Mouse (Mus musculus) left cerebral cortex, postnatal 4 days (tissue): ENCODE data around the gene Glcci1. TPM values are rescaled to one million over a fixed set of nuclear protein-coding genes. Genes with fewer than 3 reads are reported as not detected.
"Not testable (repeated sequence)": the region's sequence is repeated elsewhere in the genome, so short reads cannot be mapped to it uniquely, and the experiment has no call there.

ENCODE experiments used
- DNase-seq: peaks from one replicate; pipeline ENCODE4 v3.0.0-alpha.2; 2022
- intact Hi-C: fragments of 180-260 bp; cut with DNase I; formaldehyde crosslinking; loops from one replicate; pipeline ENCODE4 v1.15.1; 2025
- total RNA-seq, 2 experiments: library from RNA; stranded (reverse); gene quantifications; 2 replicates each; pipeline ENCODE4 v1.2.3; 2021

The Glcci1 gene
- total RNA-seq, 2 experiments from 2014 or later: 56.5 to 57.4 TPM

GRCm38 (mm10) chr6:8541531-8541930 lies 32.1 kb downstream of the Glcci1 start:
- intact Hi-C loops: not testable (repeated sequence)

GRCm38 (mm10) chr6:8544822-8545221 lies 35.4 kb downstream of the Glcci1 start:
- DNase-seq: no peak
- intact Hi-C loops: no loop called here

More at GRCm38 (mm10) chr6:8541531-8541930, 32.1 kb downstream of the Glcci1 start:
- not testable (repeated sequence) for DNase-seq

GRCm38 (mm10) chr6:8545780-8546179 lies 36.4 kb downstream of the Glcci1 start:
- intact Hi-C loops: no loop called here

GRCm38 (mm10) chr6:8551155-8551554 lies 41.8 kb downstream of the Glcci1 start:
- intact Hi-C loops: no loop called here
- DNase-seq: no peak

More at GRCm38 (mm10) chr6:8545780-8546179, 36.4 kb downstream of the Glcci1 start:
- no peak for DNase-seq

GRCm38 (mm10) chr6:8556849-8557571 lies 47.6 kb downstream of the Glcci1 start:
- intact Hi-C loops: no loop called here
- DNase-seq: no peak

GRCm38 (mm10) chr6:8560682-8561081 lies 51.3 kb downstream of the Glcci1 start:
- intact Hi-C loops: no loop called here

GRCm38 (mm10) chr6:8582377-8582776 lies 73.0 kb downstream of the Glcci1 start:
- DNase-seq: no peak
- intact Hi-C loops: no loop called here

More at GRCm38 (mm10) chr6:8560682-8561081, 51.3 kb downstream of the Glcci1 start:
- DNase-seq: no peak

GRCm38 (mm10) chr6:8583892-8584291 lies 74.5 kb downstream of the Glcci1 start:
- DNase-seq: no peak
- intact Hi-C loops: no loop called here

GRCm38 (mm10) chr6:8591665-8592064 lies 82.3 kb downstream of the Glcci1 start:
- DNase-seq: no peak
- intact Hi-C loops: no loop called here

GRCm38 (mm10) chr6:8617369-8617768 lies 108.0 kb downstream of the Glcci1 start:
- no peak for DNase-seq
- intact Hi-C loops: no loop called here

GRCm38 (mm10) chr6:8619582-8620350 lies 110.4 kb downstream of the Glcci1 start:
- no peak for DNase-seq
- intact Hi-C loops: no loop called here

GRCm38 (mm10) chr6:8623045-8623444 lies 113.6 kb downstream of the Glcci1 start:
- intact Hi-C loops: no loop called here
- no peak for DNase-seq

- no peak for DNase-seq
- intact Hi-C loops: no loop called here
These were observed 118.8 kb downstream of the Glcci1 start for GRCm38 (mm10) chr6:8628226-8628625.

GRCm38 (mm10) chr6:8628715-8629267 lies 119.4 kb downstream of the Glcci1 start:
- intact Hi-C loops: no loop called here
- DNase-seq: no peak

- no peak for DNase-seq
- intact Hi-C loops: no loop called here
These were observed 121.1 kb downstream of the Glcci1 start for GRCm38 (mm10) chr6:8630531-8630930.

GRCm38 (mm10) chr6:8631362-8631761 lies 122.0 kb downstream of the Glcci1 start:
- no peak for DNase-seq
- intact Hi-C loops: no loop called here

GRCm38 (mm10) chr6:8631986-8632632 lies 122.7 kb downstream of the Glcci1 start:
- no peak for DNase-seq
- intact Hi-C loops: no loop called here

- no peak for DNase-seq
- intact Hi-C loops: no loop called here
These were observed 123.3 kb downstream of the Glcci1 start for GRCm38 (mm10) chr6:8632701-8633100.

- intact Hi-C loops: no loop called here
- no peak for DNase-seq
These were observed 128.7 kb downstream of the Glcci1 start for GRCm38 (mm10) chr6:8638122-8638521.

- no peak for DNase-seq
- intact Hi-C loops: no loop called here
These were observed 129.5 kb downstream of the Glcci1 start for GRCm38 (mm10) chr6:8638899-8639298.

- no peak for DNase-seq
- intact Hi-C loops: no loop called here
These were observed 130.1 kb downstream of the Glcci1 start for GRCm38 (mm10) chr6:8639526-8639925.
